Mouse (Mus musculus) limb, embryonic 14.5 days (tissue): Measurements from ENCODE around the gene Gusb. TPM values are rescaled to one million over a fixed set of nuclear protein-coding genes. Genes with fewer than 3 reads are reported as not detected.

Experiments
- ATAC-seq: fragments of 200-750 bp; cut with Nextera tagmentation; 2 replicates; pipeline ENCODE4 v1.8.0; 2017; ENCODE audit warnings: low read depth, moderate number of reproducible peaks, moderate TSS enrichment; ENCODE audit not compliant: low FRiP score
- DNase-seq: peaks from one replicate; pipeline ENCODE4 v3.0.0-alpha.2; 2015; ENCODE audit warnings: low spot score
- H3K27ac ChIP-seq: fragments of 300-500 bp; sonication (generic); replicated peaks from 2 replicates; pipeline ENCODE4 v1.5.1; 2014; ENCODE audit warnings: low read depth, mild to moderate bottlenecking, low read length, moderate library complexity, mixed read lengths
- H3K27me3 ChIP-seq: fragments of 300-500 bp; sonication (generic); 2 replicates; pipeline ENCODE4 v1.6.1; 2014; ENCODE audit warnings: low read length, mixed read lengths; ENCODE audit not compliant: control insufficient read depth, insufficient read depth
- H3K36me3 ChIP-seq: fragments of 300-500 bp; sonication (generic); 2 replicates; pipeline ENCODE4 v1.6.1; 2014; ENCODE audit warnings: mild to moderate bottlenecking, low read length, moderate library complexity, mixed read lengths; ENCODE audit not compliant: control insufficient read depth, insufficient read depth
- H3K4me1 ChIP-seq: fragments of 300-500 bp; sonication (generic); 2 replicates; pipeline ENCODE4 v1.6.1; 2014; ENCODE audit warnings: antibody characterized with exemption, low read length, mixed read lengths; ENCODE audit not compliant: control insufficient read depth, insufficient read depth
- H3K4me2 ChIP-seq: fragments of 300-500 bp; sonication (generic); replicated peaks from 2 replicates; pipeline ENCODE4 v1.6.1; 2014; ENCODE audit warnings: low read depth, mild to moderate bottlenecking, low read length, moderate library complexity; ENCODE audit not compliant: severe bottlenecking
- H3K4me3 ChIP-seq: fragments of 300-500 bp; sonication (generic); replicated peaks from 2 replicates; pipeline ENCODE4 v1.5.1; 2014; ENCODE audit warnings: low read length
- H3K9ac ChIP-seq: fragments of 300-500 bp; sonication (generic); 2 replicates; pipeline ENCODE4 v1.6.1; 2014; ENCODE audit warnings: mild to moderate bottlenecking, low read depth, low read length, moderate library complexity; ENCODE audit not compliant: severe bottlenecking
- H3K9me3 ChIP-seq: fragments of 300-500 bp; sonication (generic); 2 replicates; pipeline ENCODE4 v1.6.1; 2016; ENCODE audit warnings: low read length; ENCODE audit not compliant: control insufficient read depth
- POLR2A ChIP-seq: fragments of 200-500 bp; IDR thresholded peaks from 2 replicates; pipeline ENCODE4 v1.8.0; 2012; ENCODE audit warnings: inconsistent platforms, mild to moderate bottlenecking, moderate library complexity, borderline replicate concordance; ENCODE audit not compliant: insufficient read depth, insufficient read length; ENCODE audit errors: extremely low read depth
- WGBS: fragments of 180-500 bp; shearing (Covaris S2); extraction: QIAGEN DNeasy Blood & Tissue Kit; methylation state at CpG from one replicate; pipeline ENCODE4 v1.1.7; 2014; 5-methylcytosine and 5-hydroxymethylcytosine counted together
- polyA plus RNA-seq, 2 experiments: library from polyadenylated mRNA; depleted of rRNA in 1 of 2; stranded (reverse) in 1 of 2; unstranded in 1 of 2; fragments of >200 nt; fragmentation: Nextera tagmentation in 1 of 2; extraction: Ambion mirVana in 1 of 2; gene quantifications; 2 replicates each; pipeline versions ENCODE4 v1.2.1 to v1.2.3; 2012 to 2014

Gusb gene
- polyA plus RNA-seq, 2 experiments = 37.2 to 54.4 TPM

GRCm38 (mm10) chr5:129993374-129993773 is 9.5 kb downstream of the Gusb start:
- no peak overlapping the region for H3K27ac ChIP-seq
- no peak for DNase-seq
- WGBS = 92% methylated on average over 14 of the region's 14 CpGs
- no peaks in the 10 kb centered on the region for H3K27me3 ChIP-seq
- no peaks in the 10 kb centered on the region for H3K9me3 ChIP-seq
- no peak overlapping the region for H3K9ac ChIP-seq
- H3K4me3 ChIP-seq = no peak overlapping the region
- TF ChIP-seq POLR2A = no peak
- H3K36me3 ChIP-seq = peaks cover 18% of the 10 kb centered on the region; the same call in 1 of the 2 replicates
- H3K4me1 ChIP-seq = no peaks in the 10 kb centered on the region
- H3K4me2 ChIP-seq = no peak overlapping the region
- ATAC-seq = no peak

GRCm38 (mm10) chr5:129991898-129992297 is 11.0 kb downstream of the Gusb start:
- no peak overlapping the region for H3K27ac ChIP-seq
- DNase-seq (no peak), ATAC-seq (no peak)
- WGBS = 91% methylated on average over 5 of the region's 5 CpGs
- no peaks in the 10 kb centered on the region for H3K27me3 ChIP-seq
- peaks cover 22% of the 10 kb centered on the region; the same call in 1 of the 2 replicates for H3K36me3 ChIP-seq
- no peaks in the 10 kb centered on the region for H3K4me1 ChIP-seq
- no peaks in the 10 kb centered on the region for H3K9me3 ChIP-seq
- no peak overlapping the region for H3K4me2 ChIP-seq
- H3K4me3 ChIP-seq = no peak overlapping the region
- TF ChIP-seq POLR2A = no peak
- no peak overlapping the region for H3K9ac ChIP-seq

GRCm38 (mm10) chr5:129989376-129989775 is 13.5 kb downstream of the Gusb start:
- ATAC-seq (no peak), DNase-seq (no peak)
- no peak overlapping the region for H3K4me3 ChIP-seq
- H3K36me3 ChIP-seq = peaks cover 22% of the 10 kb centered on the region; the same call in 1 of the 2 replicates
- H3K4me1 ChIP-seq = no peaks in the 10 kb centered on the region
- H3K4me2 ChIP-seq = no peak overlapping the region
- H3K9ac ChIP-seq = no peak overlapping the region
- H3K9me3 ChIP-seq = no peaks in the 10 kb centered on the region
- TF ChIP-seq POLR2A = no peak
- H3K27me3 ChIP-seq = no peaks in the 10 kb centered on the region
- H3K27ac ChIP-seq = no peak overlapping the region
- 70% methylated on average over 13 of the region's 13 CpGs for WGBS

- DNase-seq (no peak), ATAC-seq (no peak)
- Histone ChIP-seq H3K36me3 (peaks cover 12% of the 10 kb centered on the region), H3K4me3 (no peak overlapping the region), H3K9me3 (no peaks in the 10 kb centered on the region), H3K27ac (no peak overlapping the region), H3K4me1 (no peaks in the 10 kb centered on the region), H3K27me3 (no peaks in the 10 kb centered on the region), H3K9ac (no peak overlapping the region), H3K4me2 (no peak overlapping the region)
- WGBS = 68% methylated on average over 3 of the region's 3 CpGs
- no peak for TF ChIP-seq POLR2A
Measured at GRCm38 (mm10) chr5:129980216-129980615, 22.6 kb downstream of the Gusb start.

GRCm38 (mm10) chr5:129978608-129979007 is 24.2 kb downstream of the Gusb start:
- no peak for ATAC-seq
- Histone ChIP-seq H3K4me3 (no peak overlapping the region), H3K9ac (no peak overlapping the region), H3K27me3 (no peaks in the 10 kb centered on the region), H3K4me1 (no peaks in the 10 kb centered on the region), H3K27ac (no peak overlapping the region), H3K9me3 (no peaks in the 10 kb centered on the region), H3K36me3 (peaks cover 8% of the 10 kb centered on the region), H3K4me2 (no peak overlapping the region)
- DNase-seq = no peak
- 92% methylated on average over 5 of the region's 5 CpGs for WGBS
- TF ChIP-seq POLR2A = no peak

- Histone ChIP-seq H3K9ac (no peak overlapping the region), H3K4me1 (no peaks in the 10 kb centered on the region), H3K9me3 (no peaks in the 10 kb centered on the region), H3K4me2 (no peak overlapping the region), H3K4me3 (no peak overlapping the region), H3K27me3 (no peaks in the 10 kb centered on the region), H3K27ac (no peak overlapping the region), H3K36me3 (no peaks in the 10 kb centered on the region; the same call in 1 of the 2 replicates)
- 89% methylated on average over 4 of the region's 4 CpGs for WGBS
- no peak for TF ChIP-seq POLR2A
- ATAC-seq (no peak), DNase-seq (no peak)
Measured at GRCm38 (mm10) chr5:129977768-129978167, 25.1 kb downstream of the Gusb start.
